Mouse (Mus musculus) lung, postnatal 0 days (tissue): ENCODE results near the gene Gtf2e1. TPM values are rescaled to one million over a fixed set of nuclear protein-coding genes. Genes with fewer than 3 reads are reported as not detected.

ENCODE experiments used
- ATAC-seq: fragments of 200-750 bp; cut with Nextera tagmentation; 2 replicates; pipeline ENCODE4 v1.8.0; 2017; ENCODE audit warnings: moderate library complexity
- DNase-seq: peaks from one replicate; pipeline ENCODE4 v3.0.0-alpha.2; 2016; ENCODE audit warnings: low spot score
- H3K27ac ChIP-seq: fragments of 300-500 bp; sonication (generic); 2 replicates; pipeline ENCODE4 v1.5.1; 2014; ENCODE audit warnings: antibody characterized with exemption, mild to moderate bottlenecking, low read length, mixed read lengths
- H3K27me3 ChIP-seq: fragments of 300-500 bp; sonication (generic); replicated peaks from 2 replicates; pipeline ENCODE4 v1.6.1; 2014; ENCODE audit warnings: low read length, mixed read lengths; ENCODE audit not compliant: insufficient read depth
- H3K36me3 ChIP-seq: fragments of 300-500 bp; sonication (generic); 2 replicates; pipeline ENCODE4 v1.6.1; 2014; ENCODE audit warnings: low read length, mixed read lengths; ENCODE audit not compliant: insufficient read depth
- H3K4me1 ChIP-seq: fragments of 300-500 bp; sonication (generic); 2 replicates; pipeline ENCODE4 v1.6.1; 2014; ENCODE audit warnings: antibody characterized with exemption, low read depth, low read length, mixed read lengths; ENCODE audit not compliant: insufficient read depth
- H3K4me2 ChIP-seq: fragments of 300-500 bp; sonication (generic); replicated peaks from 2 replicates; pipeline ENCODE4 v1.6.1; 2014; ENCODE audit warnings: low read depth, mild to moderate bottlenecking, low read length, moderate library complexity, mixed read lengths
- H3K4me3 ChIP-seq: fragments of 300-500 bp; sonication (generic); 2 replicates; pipeline ENCODE4 v1.5.1; 2014; ENCODE audit warnings: low read depth, low read length
- H3K9ac ChIP-seq: fragments of 300-500 bp; sonication (generic); replicated peaks from 2 replicates; pipeline ENCODE4 v1.6.1; 2014; ENCODE audit warnings: low read depth, mild to moderate bottlenecking
- H3K9me3 ChIP-seq: fragments of 300-500 bp; sonication (generic); 2 replicates; pipeline ENCODE4 v1.6.1; 2016; ENCODE audit warnings: low read length, mixed read lengths
- CTCF ChIP-seq: IDR thresholded peaks from 2 replicates; pipeline ENCODE4 v1.5.1; 2016; ENCODE audit warnings: antibody characterized with exemption, mild to moderate bottlenecking
- EP300 ChIP-seq: IDR thresholded peaks from 2 replicates; pipeline ENCODE4 v1.6.1; 2016; ENCODE audit warnings: antibody characterized with exemption, mild to moderate bottlenecking, control low read depth
- WGBS: fragments of 180-500 bp; shearing (Covaris S2); extraction: QIAGEN DNeasy Blood & Tissue Kit; methylation state at CpG from one replicate; pipeline ENCODE4 v1.1.7; 2014; 5-methylcytosine and 5-hydroxymethylcytosine counted together
- polyA plus RNA-seq: library from polyadenylated mRNA; unstranded; fragments of >200 nt; fragmentation: Nextera tagmentation; extraction: Ambion mirVana; gene quantifications from 2 replicates; pipeline ENCODE4 v1.2.1, GENCODE M21; 2015

Gtf2e1 gene
- polyA plus RNA-seq, 1 experiment from 2014 or later, result 9.5 TPM

GRCm38 (mm10) chr16:37552824-37553223 is 13.2 kb upstream of the Gtf2e1 start:
- Histone ChIP-seq H3K27ac (no peak overlapping the region), H3K9me3 (no peaks in the 10 kb centered on the region), H3K4me3 (no peak overlapping the region), H3K9ac (no peak overlapping the region), H3K4me2 (no peak overlapping the region), H3K27me3 (no peaks in the 10 kb centered on the region), H3K4me1 (no peaks in the 10 kb centered on the region), H3K36me3 (0 out of 2 replicates have a peak, but pooled peaks cover 4% of the 10 kb centered on the region)
- WGBS, result 89% methylated on average over 3 of the region's 3 CpGs
- DNase-seq, result no peak
- TF ChIP-seq EP300, result no peak
- TF ChIP-seq CTCF, result no peak
- ATAC-seq, result no peak

DNA sequence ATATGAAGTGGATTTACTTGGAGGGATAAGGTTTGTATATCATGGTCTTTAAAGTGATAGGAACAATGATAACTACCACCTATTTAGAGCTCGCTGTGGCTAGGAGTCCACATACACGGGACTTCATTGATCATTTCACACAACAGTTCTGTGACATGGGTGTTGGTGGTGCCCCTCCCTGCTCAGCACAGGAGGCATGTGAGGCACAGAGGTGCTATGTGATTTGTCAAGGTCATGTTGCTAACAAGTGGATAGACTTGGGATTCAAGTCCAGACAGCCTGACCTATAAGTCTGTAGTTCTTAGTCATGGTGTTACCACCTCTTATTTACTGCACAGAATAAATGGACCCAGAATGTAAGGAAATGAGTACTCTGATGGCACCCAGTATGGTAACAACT is 11.4 kb upstream of the Gtf2e1 start:
- ATAC-seq (no peak), DNase-seq (no peak)
- no peaks in the 10 kb centered on the region for H3K4me1 ChIP-seq
- H3K27me3 ChIP-seq, result no peaks in the 10 kb centered on the region
- no peaks in the 10 kb centered on the region for H3K36me3 ChIP-seq
- 89% methylated on average over 2 of the region's 2 CpGs for WGBS
- H3K4me2 ChIP-seq, result no peak overlapping the region
- no peak overlapping the region for H3K9ac ChIP-seq
- H3K9me3 ChIP-seq, result no peaks in the 10 kb centered on the region
- TF ChIP-seq CTCF, result no peak
- TF ChIP-seq EP300, result no peak
- H3K27ac ChIP-seq, result no peak overlapping the region
- H3K4me3 ChIP-seq, result no peak overlapping the region

GRCm38 (mm10) chr16:37550266-37550665 is 10.7 kb upstream of the Gtf2e1 start:
- H3K9me3 ChIP-seq, result no peaks in the 10 kb centered on the region
- H3K4me2 ChIP-seq, result no peak overlapping the region
- H3K27ac ChIP-seq, result no peak overlapping the region
- ATAC-seq, result no peak
- 79% methylated on average over 3 of the region's 3 CpGs for WGBS
- no peaks in the 10 kb centered on the region for H3K27me3 ChIP-seq
- no peaks in the 10 kb centered on the region for H3K4me1 ChIP-seq
- DNase-seq, result no peak
- TF ChIP-seq EP300 (no peak), CTCF (no peak)
- no peak overlapping the region for H3K4me3 ChIP-seq
- no peak overlapping the region for H3K9ac ChIP-seq
- H3K36me3 ChIP-seq, result no peaks in the 10 kb centered on the region

- Histone ChIP-seq H3K27ac (no peak overlapping the region), H3K4me1 (no peaks in the 10 kb centered on the region), H3K4me3 (no peak overlapping the region), H3K9me3 (no peaks in the 10 kb centered on the region), H3K36me3 (no peaks in the 10 kb centered on the region; the same call in 1 of the 2 replicates), H3K9ac (no peak overlapping the region), H3K4me2 (no peak overlapping the region), H3K27me3 (no peaks in the 10 kb centered on the region)
- 73% methylated on average over 5 of the region's 5 CpGs for WGBS
- ATAC-seq (no peak), DNase-seq (no peak)
- TF ChIP-seq EP300 (no peak), CTCF (no peak)
Measured at GRCm38 (mm10) chr16:37546312-37546711, 6.7 kb upstream of the Gtf2e1 start.

DNA sequence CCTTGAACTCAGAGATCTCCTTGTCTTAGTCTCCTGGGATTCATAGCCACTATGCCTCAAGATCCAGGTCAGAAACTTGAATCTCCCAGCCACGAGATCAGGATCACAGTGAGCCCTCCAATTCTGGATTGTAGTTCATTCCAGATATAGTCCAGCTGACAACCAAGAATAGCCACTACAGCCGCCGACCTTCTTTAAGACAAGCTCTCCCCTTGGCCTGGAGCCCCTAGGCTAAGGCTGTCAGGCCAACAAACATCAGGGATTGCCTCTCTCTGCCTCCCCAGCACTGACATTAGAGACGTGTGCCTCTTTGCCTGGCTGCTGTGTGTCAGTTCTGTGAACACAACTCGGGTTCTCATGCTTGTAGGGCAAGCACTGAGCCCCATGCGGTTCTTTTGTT is 1.2 kb upstream of the Gtf2e1 start:
- H3K4me1 ChIP-seq, result peaks cover 7% of the 10 kb centered on the region; the same call in 1 of the 2 replicates

GRCm38 (mm10) chr16:37539240-37539610 is 364 bp downstream of the Gtf2e1 start:
- peak overlapping the region; percentile 61 for H3K4me3 ChIP-seq
- no peaks in the 10 kb centered on the region; the same call in 1 of the 2 replicates for H3K36me3 ChIP-seq
- peak overlapping the region; percentile 82 for H3K9ac ChIP-seq
- peak; percentile 25 for ATAC-seq
- whole genome bisulfite sequencing, result under 1% methylated on average over 22 of the region's 22 CpGs
- H3K4me1 ChIP-seq, result peaks cover 7% of the 10 kb centered on the region; the same call in 1 of the 2 replicates
- H3K27me3 ChIP-seq, result no peaks in the 10 kb centered on the region
- no peak for DNase-seq
- peak overlapping the region; percentile 81 for H3K27ac ChIP-seq
- H3K9me3 ChIP-seq, result no peaks in the 10 kb centered on the region
- TF ChIP-seq CTCF (no peak), EP300 (no peak)
- H3K4me2 ChIP-seq, result peak overlapping the region; percentile 84

More for the DNA sequence above, 1.2 kb upstream of the Gtf2e1 start:
- Histone ChIP-seq H3K9ac (no peak overlapping the region), H3K4me3 (no peak overlapping the region), H3K27ac (no peak overlapping the region), H3K36me3 (no peaks in the 10 kb centered on the region; the same call in 1 of the 2 replicates), H3K4me2 (peak overlapping the region; percentile 67; the same call in 1 of the 2 replicates), H3K9me3 (no peaks in the 10 kb centered on the region), H3K27me3 (no peaks in the 10 kb centered on the region)
- TF ChIP-seq EP300 (no peak), CTCF (no peak)
- no peak for DNase-seq
- ATAC-seq, result no peak
- WGBS, result 80% methylated on average over 6 of the region's 6 CpGs
